Mouse (Mus musculus) megakaryocyte, embryonic 14.5 days (primary cell): ENCODE results near the gene Pfkfb4. TPM values are rescaled to one million over a fixed set of nuclear protein-coding genes. Genes with fewer than 3 reads are reported as not detected.

Source experiments
- H3K27me3 ChIP-seq: replicated peaks from 2 replicates; pipeline ENCODE3; 2012; ENCODE audit warnings: inconsistent platforms
- H3K36me3 ChIP-seq: replicated peaks from 2 replicates; pipeline ENCODE3; 2012; ENCODE audit warnings: low read length, inconsistent platforms, mixed read lengths
- H3K4me1 ChIP-seq: 2 replicates; pipeline ENCODE4 v1.6.1; 2012; ENCODE audit warnings: inconsistent platforms
- H3K4me3 ChIP-seq: replicated peaks from 2 replicates; pipeline ENCODE3; 2012; ENCODE audit warnings: moderate library complexity, mild to moderate bottlenecking, inconsistent platforms
- H3K9me3 ChIP-seq: 2 replicates; pipeline ENCODE4 v1.6.1; 2012; ENCODE audit warnings: inconsistent platforms
- FLI1 ChIP-seq: IDR thresholded peaks from 2 replicates; pipeline ENCODE4 v1.6.1; 2012; ENCODE audit warnings: low read length, inconsistent platforms, mixed read lengths
- GATA1 ChIP-seq: IDR thresholded peaks from 3 replicates; pipeline ENCODE4 v1.6.1; 2012; ENCODE audit warnings: mixed read lengths, low read length, inconsistent platforms, borderline replicate concordance
- polyA plus RNA-seq: library from polyadenylated mRNA; stranded (reverse); fragments of >175 nt; gene quantifications from 2 replicates; pipeline ENCODE4 v1.2.3, GENCODE M21; 2012; ENCODE audit warnings: low replicate concordance; ENCODE audit not compliant: insufficient read depth

Pfkfb4 gene
- polyA plus RNA-seq, 1 experiment: 5.8 TPM

DNA sequence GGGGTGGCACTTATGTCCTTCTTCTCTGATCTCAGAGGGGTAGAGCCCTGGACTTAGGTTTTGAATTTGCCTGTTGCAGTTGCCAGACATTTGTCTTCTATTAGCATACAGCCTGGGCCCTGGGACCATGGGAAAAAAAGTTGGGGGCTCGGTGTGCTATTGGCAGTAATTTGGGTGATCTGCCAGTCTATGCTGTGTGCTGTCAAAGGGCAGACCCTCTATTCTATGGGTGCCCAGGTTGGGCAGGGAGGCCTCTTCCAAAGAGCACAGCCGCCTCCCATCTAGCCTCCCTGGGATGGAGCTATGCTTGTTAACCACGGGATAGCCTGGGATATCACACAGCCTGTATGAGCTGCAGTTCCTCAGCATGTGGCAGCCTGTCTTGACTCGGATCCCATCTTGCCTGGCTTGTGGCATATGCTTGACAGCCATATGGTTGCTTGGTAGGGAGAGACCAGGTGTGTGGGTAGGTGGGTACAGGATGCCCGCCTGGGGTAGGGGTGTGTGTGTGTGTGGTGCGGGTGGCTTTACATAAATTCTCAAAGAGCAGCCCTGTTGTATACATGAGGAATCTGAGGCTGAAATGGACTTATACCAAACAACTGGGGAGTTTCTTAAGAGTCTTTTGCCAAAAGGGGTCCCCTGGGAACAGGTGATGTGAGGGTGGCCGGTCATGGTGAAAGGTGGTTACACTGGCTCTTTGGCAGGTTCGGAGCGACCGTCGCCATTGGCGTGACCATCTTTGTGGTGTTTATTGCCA, 63.9 kb downstream of the Pfkfb4 start:
- Histone ChIP-seq H3K27me3 (no peaks in the 10 kb centered on the region), H3K9me3 (no peaks in the 10 kb centered on the region), H3K36me3 (peaks cover 71% of the 10 kb centered on the region), H3K4me1 (peaks cover 100% of the 10 kb centered on the region), H3K4me3 (peak overlapping the region; percentile 87)
- no peak for TF ChIP-seq FLI1
- no peak for TF ChIP-seq GATA1

DNA sequence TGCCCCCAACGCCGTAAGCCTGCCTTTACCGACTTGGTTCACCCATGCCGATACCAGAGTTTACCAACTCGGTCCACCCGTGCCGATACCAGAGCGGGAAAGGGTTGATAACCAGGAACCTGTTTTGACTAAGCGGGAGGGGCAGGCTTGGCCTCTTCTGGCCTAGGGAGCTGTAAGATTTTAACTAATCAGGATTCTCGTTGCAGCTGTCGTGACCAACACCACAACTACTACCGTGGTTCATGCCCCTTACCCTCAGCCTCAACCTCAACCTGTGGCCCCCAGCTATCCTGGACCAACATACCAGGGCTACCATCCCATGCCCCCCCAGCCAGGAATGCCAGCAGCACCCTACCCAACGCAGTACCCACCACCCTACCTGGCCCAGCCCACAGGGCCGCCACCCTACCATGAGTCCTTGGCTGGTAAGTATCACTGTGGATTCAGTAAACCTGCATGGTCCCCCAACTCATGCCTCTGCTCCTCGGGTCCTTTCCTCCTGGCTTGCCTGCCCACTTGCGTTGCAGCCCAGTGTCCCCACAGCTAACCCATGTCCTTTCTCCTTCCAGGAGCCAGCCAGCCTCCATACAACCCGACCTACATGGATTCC, 64.6 kb downstream of the Pfkfb4 start:
- no peaks in the 10 kb centered on the region for H3K27me3 ChIP-seq
- peak overlapping the region; percentile 78 for H3K4me3 ChIP-seq
- H3K4me1 ChIP-seq: peaks cover 98% of the 10 kb centered on the region
- no peaks in the 10 kb centered on the region for H3K9me3 ChIP-seq
- TF ChIP-seq GATA1 (no peak), FLI1 (no peak)
- H3K36me3 ChIP-seq: peaks cover 74% of the 10 kb centered on the region

DNA sequence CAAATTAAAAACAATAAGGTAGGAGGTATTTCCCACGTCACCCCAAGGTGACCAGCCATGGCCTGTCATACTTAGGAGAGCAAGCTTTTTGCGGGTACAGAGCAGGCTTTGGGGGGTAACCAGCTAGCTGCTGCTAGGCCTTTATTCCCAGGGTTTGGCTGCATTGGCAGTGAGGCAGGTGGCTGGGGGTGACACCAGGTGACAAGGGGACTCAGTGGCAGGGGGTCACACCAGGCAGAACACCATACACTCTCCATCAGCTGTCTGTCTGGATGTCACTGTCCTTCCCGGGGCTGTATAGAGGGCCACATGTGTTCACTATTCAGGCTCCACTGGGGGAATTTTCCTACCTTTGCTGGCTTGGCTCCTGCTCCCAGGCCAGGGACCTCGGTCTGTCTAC, 65.3 kb downstream of the Pfkfb4 start:
- Histone ChIP-seq H3K9me3 (no peaks in the 10 kb centered on the region), H3K4me1 (peaks cover 91% of the 10 kb centered on the region), H3K27me3 (no peaks in the 10 kb centered on the region), H3K36me3 (peaks cover 72% of the 10 kb centered on the region), H3K4me3 (peak overlapping the region; percentile 79)
- TF ChIP-seq FLI1: no peak
- no peak for TF ChIP-seq GATA1

DNA sequence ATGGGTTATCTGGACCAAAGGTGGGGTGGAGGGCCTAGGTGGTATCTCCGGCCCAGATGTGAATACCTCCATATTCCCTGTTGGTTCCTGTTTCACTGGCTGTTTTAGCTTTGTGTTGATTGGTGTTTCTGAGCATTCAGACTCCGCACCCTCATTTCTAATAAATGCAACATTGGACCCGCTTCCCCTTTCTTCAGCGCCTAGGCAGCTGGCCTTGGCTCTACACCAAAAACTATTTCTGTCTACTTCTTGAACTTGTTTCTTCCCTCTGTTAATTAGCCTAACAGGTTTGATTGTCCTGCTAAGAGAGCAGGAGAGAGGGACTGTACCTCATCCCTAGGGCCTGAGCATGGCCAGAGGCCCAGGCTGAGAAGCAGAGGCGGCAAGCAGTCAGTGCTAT, 66.0 kb downstream of the Pfkfb4 start:
- H3K4me1 ChIP-seq: peaks cover 85% of the 10 kb centered on the region
- peak overlapping the region; percentile 90 for H3K4me3 ChIP-seq
- peaks cover 72% of the 10 kb centered on the region for H3K36me3 ChIP-seq
- no peak for TF ChIP-seq FLI1
- no peak for TF ChIP-seq GATA1
- no peaks in the 10 kb centered on the region for H3K9me3 ChIP-seq
- no peaks in the 10 kb centered on the region for H3K27me3 ChIP-seq

DNA sequence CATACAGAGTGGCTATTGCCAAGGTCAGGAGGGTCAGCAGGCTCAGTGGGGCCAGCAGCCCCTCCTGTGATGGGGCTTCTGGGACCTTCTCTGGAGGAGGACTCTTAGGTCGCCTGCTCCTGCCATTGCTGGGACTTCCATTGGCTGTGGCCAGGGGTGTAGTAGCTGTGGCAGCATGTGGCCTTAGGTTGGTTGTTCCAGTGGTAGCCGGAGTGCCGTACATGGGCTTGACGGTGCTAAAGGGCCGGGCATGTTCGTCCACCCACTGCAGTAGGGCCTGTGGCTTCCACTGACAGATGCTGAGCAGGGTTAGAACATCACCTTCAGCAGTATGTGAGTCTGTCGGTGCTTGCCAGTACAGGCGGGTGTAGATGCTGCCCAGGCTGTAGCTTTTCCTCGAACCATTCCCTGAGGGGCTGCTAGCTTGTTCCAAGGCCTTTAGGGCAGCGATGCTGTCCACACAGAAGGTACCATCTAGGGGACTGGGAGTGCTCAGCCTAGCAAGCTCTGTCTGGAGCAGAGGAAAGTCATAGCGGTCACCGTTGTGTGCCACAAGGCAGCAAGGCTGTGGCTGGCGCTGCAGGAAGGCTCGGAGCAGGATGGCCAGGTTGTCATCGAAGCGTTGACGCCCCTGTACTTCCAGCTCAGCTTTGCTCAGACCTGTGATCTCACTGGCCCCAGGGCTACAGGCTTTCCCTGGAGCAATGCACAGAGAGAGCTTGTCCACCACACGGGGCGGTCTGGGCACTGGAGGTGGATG, 66.6 kb downstream of the Pfkfb4 start:
- Histone ChIP-seq H3K4me1 (peaks cover 78% of the 10 kb centered on the region), H3K4me3 (peak overlapping the region; percentile 90), H3K9me3 (no peaks in the 10 kb centered on the region), H3K27me3 (no peaks in the 10 kb centered on the region), H3K36me3 (peaks cover 72% of the 10 kb centered on the region)
- no peak for TF ChIP-seq FLI1
- TF ChIP-seq GATA1: no peak

DNA sequence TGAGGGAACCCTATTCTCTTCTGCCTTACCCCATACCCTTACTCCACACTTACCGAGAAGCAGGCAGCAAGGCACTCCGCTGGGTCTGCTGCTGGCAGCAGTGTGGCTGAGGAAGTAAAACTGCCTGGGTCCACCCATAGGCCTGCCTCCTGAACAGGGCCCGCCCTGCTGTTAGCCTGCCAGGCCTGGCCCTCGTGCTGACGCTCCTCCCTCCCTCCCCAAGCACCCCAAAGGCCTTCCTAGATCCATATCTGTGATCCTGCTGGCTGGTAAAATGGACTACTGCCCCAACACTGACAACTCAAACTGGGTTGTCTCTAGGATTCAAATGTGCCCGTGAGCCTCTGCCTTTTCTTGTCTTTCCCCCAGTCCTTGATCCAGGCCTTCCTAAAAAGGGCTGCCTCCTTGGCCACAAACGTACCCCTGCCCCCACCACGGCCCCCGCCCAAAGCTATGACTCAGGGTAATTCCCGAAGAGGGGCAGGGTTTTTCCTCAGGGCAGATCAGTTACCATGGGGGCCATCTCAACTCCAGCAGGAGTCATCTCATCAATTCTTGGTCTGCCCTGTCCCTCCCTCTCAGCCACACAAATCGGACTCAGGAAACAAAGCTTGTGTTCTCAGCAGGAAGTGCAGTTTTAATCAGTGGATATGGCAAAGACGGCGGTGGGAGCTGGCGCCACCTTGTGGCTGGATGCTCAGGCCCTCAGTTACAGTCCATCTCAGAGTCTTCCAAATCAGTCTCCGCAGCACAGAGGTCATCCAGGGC, 67.7 kb downstream of the Pfkfb4 start, which contains the start of gene Trex1:
TSS of gene Trex1 (minus strand) at position 599 of the 768 bp plus-strand sequence.
- peak within 1 kb of the TSS; percentile 90 for H3K4me3 ChIP-seq
- peaks cover 67% of the 10 kb centered on the region for H3K4me1 ChIP-seq
- peaks cover 81% of the 10 kb centered on the region for H3K36me3 ChIP-seq
- TF ChIP-seq GATA1: no peak
- no peak for TF ChIP-seq FLI1
- no peaks in the 10 kb centered on the region for H3K9me3 ChIP-seq
- H3K27me3 ChIP-seq: no peaks in the 10 kb centered on the region

DNA sequence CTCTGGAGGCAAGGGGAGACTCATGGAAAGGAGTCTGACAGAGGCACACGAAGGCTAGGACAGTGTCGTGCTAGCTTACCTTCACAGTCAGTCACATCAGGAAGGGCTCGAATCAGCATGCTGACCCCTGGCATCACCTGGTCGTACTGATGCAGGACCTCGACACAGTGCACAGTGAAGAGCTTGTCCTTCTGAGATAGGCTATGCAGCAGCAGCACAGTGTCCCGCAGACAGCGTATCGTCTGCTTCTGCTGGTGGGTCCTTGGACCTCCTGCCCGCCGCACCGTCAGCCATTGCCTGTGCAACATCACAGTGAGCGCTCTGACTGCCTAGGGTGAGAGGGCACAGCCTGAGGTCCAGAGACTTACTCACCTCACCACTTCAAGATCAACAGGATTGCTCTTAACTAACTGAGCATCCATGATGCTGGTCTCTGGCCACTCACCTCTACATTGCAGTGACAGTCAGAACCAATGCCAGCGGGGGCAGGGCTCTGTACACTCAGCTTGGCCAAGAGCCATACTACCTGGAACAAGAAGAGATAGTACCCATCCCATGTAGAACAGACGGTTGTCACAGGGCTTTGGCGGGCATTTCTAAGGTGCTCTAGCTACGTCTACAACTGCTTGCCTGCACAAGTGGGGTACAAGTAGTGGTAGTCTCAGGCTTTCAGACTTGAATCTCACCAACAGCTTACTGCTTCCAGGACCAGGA, 68.8 kb downstream of the Pfkfb4 start:
- no peaks in the 10 kb centered on the region for H3K9me3 ChIP-seq
- H3K36me3 ChIP-seq: peaks cover 90% of the 10 kb centered on the region

DNA sequence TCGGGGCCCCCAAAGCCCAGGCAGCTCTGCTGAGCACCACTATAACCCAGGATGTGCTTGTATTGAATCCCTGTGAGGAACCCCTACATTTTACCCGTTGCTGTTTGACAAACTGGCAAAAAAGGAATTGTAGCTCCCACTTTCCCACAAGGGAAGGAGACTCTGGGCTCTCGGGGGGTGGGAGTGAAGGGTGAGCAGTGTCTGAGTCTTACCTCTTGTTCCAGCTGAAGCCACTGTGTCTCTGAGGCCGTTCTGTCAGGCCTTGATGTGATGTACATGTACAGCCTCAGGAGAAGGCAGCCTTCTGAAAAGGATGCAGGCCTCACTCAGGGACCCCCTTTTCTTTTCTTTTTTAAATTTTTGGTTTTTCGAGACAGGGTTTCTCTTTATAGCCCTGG, 69.3 kb downstream of the Pfkfb4 start:
- peaks cover 90% of the 10 kb centered on the region for H3K36me3 ChIP-seq
- no peaks in the 10 kb centered on the region for H3K27me3 ChIP-seq
- TF ChIP-seq FLI1 (no peak), GATA1 (no peak)
- no peaks in the 10 kb centered on the region for H3K9me3 ChIP-seq
- H3K4me1 ChIP-seq: peaks cover 51% of the 10 kb centered on the region
- H3K4me3 ChIP-seq: no peak overlapping the region

More for the DNA sequence above, 68.8 kb downstream of the Pfkfb4 start:
- Histone ChIP-seq H3K27me3 (no peaks in the 10 kb centered on the region), H3K4me1 (peaks cover 57% of the 10 kb centered on the region), H3K4me3 (peak overlapping the region; percentile 90)
- TF ChIP-seq GATA1 (no peak), FLI1 (no peak)
